Mouse (Mus musculus): ENCODE data around the gene Myh4. TPM values are rescaled to one million over a fixed set of nuclear protein-coding genes. Genes with fewer than 3 reads are reported as not detected.

Gene Myh4
- polyA plus RNA-seq, 1 experiment from 2014 or later: 0.20 TPM

GRCm38 (mm10) chr11:67276601-67277174 lies 38.9 kb downstream of the Myh4 start, which contains the start of gene Myh8:
Gene Myh8 (plus strand): TSS chr11:67277124.
- H3K27ac ChIP-seq (ENCODE audit: low read depth, low read length): no peak within 1 kb of the TSS
- H3K9me3 ChIP-seq (ENCODE audit: control insufficient read depth, low read length): no peaks in the 10 kb centered on the region
- no peak within 1 kb of the TSS for H3K4me3 ChIP-seq (ENCODE audit: low read depth, low read length)
- 91% methylated on average over 10 of the region's 10 CpGs for WGBS
- no peaks in the 10 kb centered on the region for H3K4me1 ChIP-seq (ENCODE audit: control insufficient read depth, insufficient read depth, low read length)
- DNase-seq (ENCODE audit: low spot score) (no peak), ATAC-seq (ENCODE audit: insufficient read depth, low FRiP score, low TSS enrichment) (no peak)
- no peaks in the 10 kb centered on the region for H3K27me3 ChIP-seq (ENCODE audit: control insufficient read depth, insufficient read depth, low read length)
- no peaks in the 10 kb centered on the region for H3K36me3 ChIP-seq (ENCODE audit: control insufficient read depth, insufficient read depth, low read length)
- no peak within 1 kb of the TSS for H3K4me2 ChIP-seq (ENCODE audit: low read depth)
- H3K9ac ChIP-seq (ENCODE audit: low read length): no peak within 1 kb of the TSS

- Histone ChIP-seq H3K9me3 (ENCODE audit: control insufficient read depth, low read length) (no peaks in the 10 kb centered on the region), H3K4me2 (ENCODE audit: low read depth) (no peak overlapping the region), H3K4me3 (ENCODE audit: low read depth, low read length) (no peak overlapping the region), H3K27me3 (ENCODE audit: control insufficient read depth, insufficient read depth, low read length) (no peaks in the 10 kb centered on the region), H3K9ac (ENCODE audit: low read length) (no peak overlapping the region), H3K27ac (ENCODE audit: low read depth, low read length) (no peak overlapping the region), H3K4me1 (ENCODE audit: control insufficient read depth, insufficient read depth, low read length) (no peaks in the 10 kb centered on the region), H3K36me3 (ENCODE audit: control insufficient read depth, insufficient read depth, low read length) (no peaks in the 10 kb centered on the region)
- 76% methylated on average over 1 of the region's 1 CpGs for WGBS
- no peak for DNase-seq (ENCODE audit: low spot score)
- no peak for ATAC-seq (ENCODE audit: insufficient read depth, low FRiP score, low TSS enrichment)
Measured at GRCm38 (mm10) chr11:67293440-67293839, 55.6 kb downstream of the Myh4 start.

Other genes starting within 250 kb of the Myh4 start
- gene Tmem220, start 212.9 kb upstream of the Myh4 start, polyA plus RNA-seq (2014; fragmentation: Nextera tagmentation; extraction: Ambion mirVana): 0.69 and 1.1 TPM in 2 replicates
- gene Adprm, start 185.4 kb upstream of the Myh4 start, polyA plus RNA-seq (2014; fragmentation: Nextera tagmentation; extraction: Ambion mirVana): 37.4 and 40.6 TPM in 2 replicates
- gene Sco1, start 185.4 kb upstream of the Myh4 start, polyA plus RNA-seq (2014; fragmentation: Nextera tagmentation; extraction: Ambion mirVana): 18.6 and 19.1 TPM in 2 replicates
- gene Myh3, start 159.7 kb upstream of the Myh4 start, polyA plus RNA-seq (2014; fragmentation: Nextera tagmentation; extraction: Ambion mirVana): 29.9 and 32.0 TPM in 2 replicates
- gene Myh2, start 67.0 kb upstream of the Myh4 start, polyA plus RNA-seq (2014; fragmentation: Nextera tagmentation; extraction: Ambion mirVana): 0.04 TPM in 1 of 2 replicates, not detected in the other
- gene Myh1, start 38.0 kb upstream of the Myh4 start, polyA plus RNA-seq (2014; fragmentation: Nextera tagmentation; extraction: Ambion mirVana): 0.07 and 0.08 TPM in 2 replicates
- gene Myh8, start 39.1 kb downstream of the Myh4 start, polyA plus RNA-seq (2014; fragmentation: Nextera tagmentation; extraction: Ambion mirVana): 2.4 and 2.8 TPM in 2 replicates
- 0.38 TPM in 1 of 2 replicates, not detected in the other for gene Myh13, start 83.6 kb downstream of the Myh4 start, polyA plus RNA-seq (2014; fragmentation: Nextera tagmentation; extraction: Ambion mirVana)
- gene Gas7, start 217.4 kb downstream of the Myh4 start, polyA plus RNA-seq (2014; fragmentation: Nextera tagmentation; extraction: Ambion mirVana): 3.5 and 4.4 TPM in 2 replicates